Mouse (Mus musculus): ENCODE data around the gene Pkig.
A peak's percentile ranks its signal among the peaks of the same experiment; 100 is the strongest.
"Not testable (repeated sequence)": the region's sequence is repeated elsewhere in the genome, so short reads cannot be mapped to it uniquely, and the experiment has no call there.

The Pkig gene

DNA sequence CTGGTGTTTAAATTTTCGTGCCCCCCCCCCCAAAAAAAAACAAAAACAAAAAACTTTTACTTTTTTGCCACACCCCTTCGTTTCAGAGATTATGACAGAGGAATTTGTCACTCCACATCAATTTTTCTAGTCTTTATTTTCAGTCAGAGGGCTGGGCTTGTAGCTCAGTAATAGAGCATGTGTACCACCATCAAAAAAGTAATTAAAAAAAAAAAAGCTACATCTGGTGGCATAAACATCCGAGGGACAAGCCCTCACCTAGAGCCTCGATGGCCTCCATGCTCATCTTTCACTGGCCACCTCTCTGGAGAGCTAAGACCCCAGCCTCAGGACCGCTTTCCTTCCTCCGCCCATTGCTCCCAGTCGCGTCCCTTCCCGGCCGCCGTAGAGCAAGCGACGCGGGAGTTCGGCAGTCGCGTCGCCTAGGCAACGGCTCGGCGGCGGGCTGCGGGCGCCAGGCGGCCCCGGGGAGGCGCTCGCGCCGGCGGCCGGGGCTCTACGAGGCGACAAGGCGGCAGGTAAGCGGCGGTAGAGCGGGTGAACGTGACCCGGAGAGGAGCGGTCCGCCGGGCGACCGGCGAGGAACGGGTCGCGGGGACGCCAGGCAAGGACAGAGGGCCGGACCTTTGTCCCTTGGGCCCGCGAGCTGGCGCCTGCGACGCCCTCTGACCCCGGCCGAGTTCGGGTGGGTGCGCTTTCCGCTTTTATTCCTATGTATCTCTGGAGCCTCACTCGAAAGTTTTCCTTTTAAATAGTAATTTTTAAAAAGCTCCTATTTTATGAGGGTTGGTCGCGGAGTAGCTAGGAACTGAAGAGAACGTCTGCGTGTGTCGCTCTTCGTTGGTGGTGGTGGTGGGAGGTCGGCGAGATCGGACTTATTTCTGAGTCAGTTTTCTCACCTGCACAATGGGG, at the start of gene Pkig:
Gene Pkig (plus strand): TSS at position 412 of the 912 bp plus-strand sequence.
- peak; percentile 91 for DNase-seq

DNA sequence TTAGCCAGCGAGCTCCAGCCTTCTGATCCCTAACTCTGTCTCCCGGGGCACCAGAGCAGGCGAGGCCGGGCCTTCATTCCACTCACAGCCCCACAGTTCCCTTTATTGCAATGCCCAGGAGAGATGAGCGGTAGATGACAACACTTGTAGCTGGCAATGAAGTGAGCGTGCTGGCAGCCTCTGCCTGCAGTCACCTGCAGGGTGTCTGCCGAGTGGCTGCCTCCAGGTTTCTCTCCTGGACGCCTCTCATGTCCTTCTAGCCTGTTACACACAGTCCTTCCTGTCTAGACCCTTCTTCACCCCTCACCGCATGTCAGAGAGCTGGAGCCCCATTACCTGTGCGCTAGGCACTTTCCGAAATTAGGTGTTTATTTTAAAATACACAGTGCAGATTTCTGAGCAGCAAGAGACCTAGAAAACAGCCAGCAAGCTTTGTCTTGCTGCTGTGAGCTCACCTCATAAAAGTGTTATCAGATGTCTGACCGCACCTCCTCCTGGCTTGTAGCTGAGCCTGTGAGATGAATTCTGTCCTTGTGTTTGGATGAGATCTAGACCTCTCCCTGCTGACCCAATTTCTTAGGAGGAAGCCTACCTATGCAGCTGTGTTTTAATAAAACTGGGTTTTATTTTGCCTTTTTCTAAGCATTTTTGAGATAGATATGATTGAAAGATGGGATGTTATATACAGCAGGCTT, 48.8 kb upstream of the Pkig start:
- DNase-seq: no peak

DNA sequence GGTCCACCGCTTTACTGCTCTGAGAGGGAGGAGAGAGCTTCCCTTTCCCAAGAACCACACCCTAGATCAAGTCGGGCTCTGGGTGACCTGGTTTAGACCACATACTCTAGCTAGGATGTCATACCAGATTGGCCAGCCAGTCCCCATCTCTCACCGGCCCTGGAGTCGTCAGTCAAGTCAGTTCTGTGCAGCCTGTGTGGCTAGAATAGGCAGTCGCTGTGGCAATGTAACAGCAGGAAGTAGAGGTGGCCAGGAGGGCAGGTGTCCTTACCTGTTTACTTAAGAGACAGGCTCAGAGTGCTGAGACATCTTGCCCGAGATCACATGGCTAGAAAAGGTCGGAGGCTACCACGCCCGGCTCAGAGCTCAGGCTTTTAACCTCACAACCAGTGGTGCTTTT, 47.0 kb upstream of the Pkig start:
- DNase-seq: no peak

DNA sequence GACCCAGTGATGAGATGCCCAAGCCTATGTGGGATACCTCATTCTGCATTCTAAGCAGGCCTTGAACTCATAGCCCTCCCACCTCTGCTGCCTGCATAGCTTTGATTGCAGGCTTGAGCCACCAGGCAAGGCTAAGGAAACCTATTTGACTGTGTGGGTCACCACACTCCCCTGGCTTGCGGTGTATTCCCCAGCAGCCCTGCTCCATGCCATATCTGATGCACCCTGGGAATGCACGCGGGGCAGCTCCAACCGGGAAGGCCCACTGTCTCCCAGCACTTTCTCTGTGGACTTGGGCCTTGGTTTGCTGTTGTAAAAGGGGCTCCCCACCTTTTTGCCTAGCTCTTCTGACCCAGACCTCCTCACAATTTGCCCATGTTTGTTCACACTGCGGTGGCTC, 45.0 kb upstream of the Pkig start:
- no peak for DNase-seq

DNA sequence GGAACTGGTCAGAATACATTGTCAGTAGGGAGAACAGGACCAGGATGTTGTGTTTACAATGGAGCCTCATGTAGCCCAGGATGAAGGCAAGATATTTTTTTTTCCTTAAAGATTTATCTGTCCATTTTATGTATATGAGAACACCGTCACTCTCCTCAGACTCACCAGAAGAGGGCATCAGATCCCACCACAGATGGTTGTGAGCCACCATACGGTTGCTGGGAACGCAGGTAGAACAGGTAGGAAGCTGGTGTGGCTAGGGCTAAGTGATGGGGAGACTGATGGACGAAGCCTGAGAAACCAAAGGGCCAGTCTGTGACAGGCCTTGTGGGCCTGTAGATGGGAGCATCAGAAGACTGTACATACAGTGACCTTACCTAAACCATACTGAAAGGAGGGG, 44.2 kb upstream of the Pkig start:
- DNase-seq: no peak

DNA sequence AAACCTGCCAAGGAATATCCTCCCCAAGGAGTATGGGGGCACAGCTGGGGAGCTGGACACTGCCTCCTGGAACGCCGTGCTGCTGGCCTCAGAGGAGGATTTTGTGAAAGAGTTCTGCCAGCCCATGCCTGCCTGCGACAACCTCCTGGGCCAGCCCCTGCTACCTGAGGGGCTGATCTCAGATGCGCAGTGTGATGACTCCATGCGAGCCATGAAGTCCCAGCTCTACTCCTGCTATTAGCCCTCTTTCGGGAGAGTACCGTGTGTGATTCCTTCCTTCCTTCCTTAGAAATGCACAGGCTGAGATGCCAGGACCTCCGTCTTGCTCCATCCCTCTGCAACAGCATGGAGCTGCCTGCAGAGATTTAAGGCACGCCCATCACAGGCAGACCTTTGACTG, 42.8 kb upstream of the Pkig start:
- DNase-seq: no peak

DNA sequence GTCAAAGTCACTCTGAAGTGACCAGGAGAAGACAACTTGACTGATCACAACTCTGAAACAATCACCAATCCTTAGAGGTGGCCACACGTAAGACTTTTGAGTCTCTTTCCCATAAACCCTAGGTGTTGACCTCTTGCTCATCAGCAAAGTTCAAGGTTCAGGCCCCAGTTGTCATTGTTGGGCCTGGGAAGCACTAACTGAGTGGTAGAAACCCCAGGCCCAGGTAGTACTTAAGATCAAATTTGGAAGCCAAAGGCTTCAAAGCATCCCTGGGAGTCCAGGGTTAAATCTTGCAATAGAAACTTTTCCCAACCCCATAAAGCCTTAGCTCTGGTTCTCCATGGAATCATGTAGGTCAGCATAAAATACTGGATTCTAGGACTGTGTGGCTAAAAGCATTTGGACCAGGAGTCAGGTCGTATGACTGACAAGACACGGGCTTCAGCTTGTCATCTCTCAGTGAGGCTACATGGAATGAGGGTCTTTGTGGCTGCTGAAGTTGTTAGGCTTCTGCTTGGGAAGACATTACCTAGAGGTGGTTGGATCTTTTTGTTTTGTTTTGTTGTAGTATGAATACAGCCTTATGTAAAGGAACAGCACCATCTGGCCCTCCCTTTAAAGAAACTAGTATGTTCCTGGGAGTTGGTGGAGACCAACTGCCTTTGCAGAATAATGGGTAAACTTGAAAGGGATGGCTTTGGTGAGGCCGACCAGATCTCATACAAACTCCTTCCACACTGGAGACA, 42.1 kb upstream of the Pkig start:
- DNase-seq: no peak

DNA sequence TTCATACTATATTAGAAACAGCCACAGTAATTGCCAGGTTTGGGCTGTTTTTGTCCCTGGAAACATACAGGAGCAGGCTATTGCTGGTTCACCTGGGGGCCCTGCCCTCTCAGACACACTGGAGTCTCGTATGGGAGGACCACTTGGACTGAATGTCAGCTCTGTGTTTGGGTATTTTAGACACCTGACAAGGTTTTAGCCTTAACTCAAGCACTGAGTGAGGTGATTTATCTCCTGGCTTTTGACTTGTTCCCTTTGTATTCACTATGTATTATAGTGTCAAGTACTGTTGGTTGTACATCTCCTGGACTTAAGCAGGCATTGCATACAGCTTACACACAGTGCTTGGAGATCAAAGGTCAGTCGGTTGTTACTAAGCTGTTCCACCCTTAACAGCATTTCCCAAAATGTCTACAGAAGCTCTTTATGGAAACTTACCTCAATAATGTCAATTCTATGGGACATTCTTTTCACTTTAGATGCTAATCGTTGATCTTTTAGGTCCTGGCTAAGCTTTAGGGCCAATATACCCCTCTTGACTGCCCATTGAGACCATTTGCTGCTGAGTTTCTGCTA, 41.4 kb upstream of the Pkig start:
- no peak for DNase-seq

DNA sequence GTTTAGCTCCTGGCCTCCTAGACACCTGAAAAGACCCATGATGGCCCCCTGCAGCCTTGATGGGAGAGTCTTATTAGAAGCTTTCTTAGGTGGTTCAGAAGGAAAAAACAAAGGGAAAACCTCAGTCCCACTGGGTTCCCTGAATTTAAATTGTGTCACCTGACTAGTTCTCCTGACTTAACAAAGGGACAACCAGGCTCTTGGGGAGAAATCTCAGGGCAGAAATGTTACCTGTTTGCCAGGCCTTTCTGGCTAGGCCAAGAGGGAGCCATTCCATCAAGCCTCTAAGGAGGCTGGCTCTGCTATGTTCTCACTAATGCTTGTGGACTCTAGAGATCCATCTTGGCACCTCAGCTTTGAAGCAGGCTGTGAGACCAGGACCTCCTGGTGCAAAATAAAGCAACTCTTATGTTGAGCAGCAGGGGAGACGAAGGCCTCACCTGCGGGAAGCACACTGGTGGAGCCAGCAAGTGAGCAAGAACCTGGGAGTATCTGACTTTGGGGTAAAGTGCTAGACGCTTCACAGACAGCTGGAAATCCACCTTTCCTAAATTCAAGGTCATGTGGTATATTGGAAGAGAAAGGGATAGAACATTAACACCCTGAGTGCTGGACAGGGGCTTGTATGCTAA, 40.8 kb upstream of the Pkig start:
- DNase-seq: no peak

DNA sequence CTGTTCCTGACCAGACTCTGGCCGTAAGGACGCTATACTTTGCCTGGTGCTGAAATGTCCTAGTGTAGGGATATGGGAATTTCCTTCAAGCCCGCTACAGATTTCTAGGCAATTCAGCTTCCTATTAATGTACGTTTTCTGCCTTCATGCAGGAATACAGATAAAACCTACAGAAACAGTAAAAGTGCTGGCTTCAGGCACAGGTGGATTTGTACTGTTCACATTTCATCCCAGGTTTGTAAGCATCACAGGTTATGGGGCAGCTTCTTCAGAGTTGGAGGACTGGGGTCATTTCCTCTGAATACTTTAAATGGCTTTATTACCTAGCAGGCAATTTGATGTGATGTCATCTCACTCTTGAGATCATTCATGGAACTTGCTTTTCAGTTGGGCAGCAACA, 40.3 kb upstream of the Pkig start:
- no peak for DNase-seq

DNA sequence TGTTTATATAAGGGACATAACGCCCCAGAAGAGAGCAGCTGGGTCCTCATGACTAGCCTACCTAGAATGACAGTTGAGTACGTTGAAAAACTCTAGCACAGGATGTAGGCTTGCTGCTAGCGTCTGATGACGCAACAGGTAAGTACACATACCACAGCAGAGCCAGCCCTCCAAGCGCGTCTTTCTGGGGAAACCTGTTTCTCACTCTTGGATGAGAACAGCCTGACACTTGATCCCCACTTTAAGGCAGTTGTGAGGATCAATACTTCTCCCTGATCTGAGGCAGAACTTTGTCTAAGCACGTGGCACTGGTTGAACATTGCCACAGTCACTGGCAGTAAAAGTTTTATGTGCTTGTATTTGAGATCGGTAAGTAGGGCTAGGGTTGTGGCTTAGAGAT, 37.7 kb upstream of the Pkig start:
- no peak for DNase-seq

DNA sequence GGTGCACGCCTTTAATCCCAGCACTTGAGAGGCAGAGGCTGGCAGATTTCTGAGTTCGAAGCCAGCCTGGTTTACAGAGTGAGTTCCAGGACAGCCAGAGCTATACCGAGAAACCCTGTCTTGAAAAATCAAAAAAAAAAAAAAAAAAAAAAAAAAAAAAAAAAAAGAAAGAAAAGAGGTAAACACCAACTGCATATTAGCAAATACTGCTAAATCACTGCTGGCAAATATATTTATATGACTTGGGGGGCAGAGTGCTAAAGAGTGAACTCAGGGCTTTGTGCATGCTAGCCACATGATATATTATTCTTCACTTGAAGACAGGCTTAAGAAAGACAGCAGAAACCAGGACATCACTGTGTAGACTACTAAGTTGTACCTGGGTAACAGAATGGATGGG, 36.8 kb upstream of the Pkig start:
- DNase-seq: not testable (repeated sequence)

DNA sequence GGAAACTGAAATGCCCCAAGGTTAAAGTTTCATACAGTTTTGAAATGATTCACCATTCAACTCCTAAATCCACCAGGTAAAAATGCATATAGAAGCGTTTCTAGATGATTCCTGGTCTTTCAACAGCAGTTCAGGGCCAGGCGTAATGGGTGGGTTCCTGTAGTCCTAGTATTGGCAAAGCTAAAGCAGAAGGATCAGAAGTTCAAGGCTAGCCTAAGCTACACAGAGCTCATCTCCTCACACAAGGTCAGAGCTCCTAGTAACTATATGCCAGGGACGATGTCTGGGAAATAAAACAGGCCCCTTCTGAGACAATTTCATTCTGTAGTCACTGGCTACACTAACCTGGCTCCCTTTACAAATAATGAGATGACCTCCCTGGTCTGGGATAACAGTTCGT, 27.0 kb upstream of the Pkig start:
- DNase-seq: no peak

DNA sequence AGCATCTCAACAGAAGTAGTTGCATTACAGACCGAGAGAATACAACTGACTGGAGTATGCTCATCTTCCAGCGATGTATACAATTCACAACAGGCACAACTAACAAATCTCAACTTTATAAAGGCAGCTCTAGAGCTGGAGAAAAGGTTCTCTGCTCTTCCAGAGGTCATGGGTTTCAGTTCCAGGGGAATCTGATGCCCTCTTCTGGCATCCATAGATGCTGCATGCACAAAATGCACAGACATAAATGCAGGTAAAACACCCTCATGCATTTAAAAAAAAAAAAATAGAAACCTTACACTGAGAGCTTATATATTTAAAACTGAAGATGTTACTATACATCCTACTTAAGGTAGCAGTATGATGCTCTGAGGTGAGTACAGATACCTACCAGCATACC, 26.5 kb upstream of the Pkig start:
- DNase-seq: no peak

DNA sequence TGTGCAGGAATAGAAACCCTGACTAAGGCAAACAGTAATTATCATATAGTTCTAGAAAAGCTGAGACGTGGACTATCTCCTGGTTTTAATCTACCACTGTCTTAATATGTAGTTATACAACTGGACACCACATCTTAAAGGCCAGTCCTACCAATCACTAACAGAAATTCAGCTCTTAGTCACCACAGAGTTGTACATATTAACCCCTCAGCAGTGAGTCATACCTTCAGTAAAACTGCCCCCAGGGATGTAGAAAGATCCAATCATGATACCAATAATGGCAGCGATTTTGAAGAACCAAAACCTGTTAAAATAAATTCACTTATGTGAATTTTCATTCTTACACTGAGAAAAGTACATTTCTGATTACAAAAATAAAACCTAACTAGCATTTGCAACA, 24.0 kb upstream of the Pkig start:
- DNase-seq: no peak

DNA sequence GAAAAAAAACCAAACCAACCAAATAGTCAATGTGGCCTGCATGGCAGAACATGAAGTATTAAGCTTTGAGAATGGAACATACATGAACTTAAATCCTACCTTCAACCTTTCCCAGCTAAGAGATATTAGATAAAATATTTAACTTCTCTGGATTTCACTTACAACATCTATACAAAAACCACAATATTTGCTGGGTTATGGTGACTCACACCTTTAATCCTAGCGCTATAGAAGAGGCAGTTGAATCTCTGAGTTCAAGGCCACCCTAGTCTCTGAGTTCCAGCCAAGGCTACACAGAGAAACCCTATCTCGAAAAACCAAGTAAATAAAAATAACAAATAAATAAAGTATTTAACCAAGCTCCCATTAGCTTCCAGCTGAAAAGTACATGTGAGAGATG, 22.1 kb upstream of the Pkig start:
- DNase-seq: no peak

DNA sequence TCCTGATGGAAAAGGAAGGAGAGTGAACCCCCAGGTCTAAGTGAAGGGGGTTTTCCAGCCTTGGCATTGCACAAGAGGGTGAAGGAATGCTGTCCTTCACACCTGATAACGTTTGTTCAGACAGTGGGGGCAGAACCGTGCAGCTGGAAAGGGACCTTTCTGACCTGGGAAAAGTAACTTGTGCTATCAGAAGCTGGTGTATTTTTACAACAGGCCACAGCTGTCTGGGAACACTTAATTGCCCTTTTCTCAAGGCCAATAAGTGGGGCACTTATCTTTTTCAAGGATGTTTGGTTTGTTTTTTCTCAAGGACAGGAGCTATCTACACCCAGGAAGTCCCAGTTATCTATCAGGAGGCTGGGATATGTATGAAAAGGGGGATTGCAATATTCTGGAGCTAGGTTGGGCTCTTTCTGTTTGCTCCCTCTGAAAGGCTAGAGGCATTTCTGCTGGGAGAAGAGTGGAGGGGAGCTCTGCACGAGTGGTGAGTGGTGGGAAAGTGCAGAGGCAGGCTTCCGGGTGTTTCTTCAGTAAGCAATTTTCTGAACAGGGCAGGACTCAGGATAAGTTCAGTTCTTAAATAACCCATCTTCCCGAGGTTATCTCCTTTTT, 20.4 kb upstream of the Pkig start:
- DNase-seq: no peak

DNA sequence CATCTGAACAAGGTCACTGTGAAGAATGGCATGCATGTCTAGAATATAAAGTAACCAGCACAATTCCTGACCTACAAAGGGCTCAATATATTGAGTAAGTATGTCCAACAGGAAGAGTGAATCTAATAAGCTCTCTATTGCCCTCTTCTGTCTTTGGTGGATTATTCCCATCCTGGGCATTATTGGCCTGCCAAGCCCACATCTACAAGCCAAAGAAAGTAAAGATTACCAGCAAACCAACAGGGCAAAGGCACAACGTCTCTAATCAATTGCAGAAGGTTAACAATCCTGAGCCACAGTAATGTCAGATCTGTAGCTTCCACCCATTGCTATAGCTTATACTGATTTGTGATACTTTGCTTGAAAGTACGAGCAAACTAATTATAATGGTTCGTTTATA, 17.7 kb upstream of the Pkig start:
- DNase-seq: no peak

DNA sequence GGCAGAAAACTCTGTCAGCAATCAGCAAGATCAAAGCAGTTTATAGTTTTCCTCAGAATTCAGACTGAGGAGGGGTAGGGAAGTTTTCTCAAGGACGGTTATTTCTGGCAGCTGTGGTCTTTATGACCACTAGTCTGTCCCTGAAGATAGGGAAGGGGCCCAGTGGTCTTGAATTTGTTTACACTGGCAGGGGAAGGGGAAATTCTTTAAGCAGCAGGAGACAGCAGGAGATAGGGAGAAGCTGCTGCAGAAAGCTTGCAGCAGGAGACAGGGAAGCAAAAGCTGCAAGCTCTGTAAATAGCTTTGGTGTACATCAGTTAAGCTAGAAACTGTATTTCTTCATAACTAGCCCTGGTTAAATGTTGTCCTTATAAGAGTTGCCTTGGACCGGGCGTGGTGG, 16.5 kb upstream of the Pkig start:
- DNase-seq: peak; percentile 48

DNA sequence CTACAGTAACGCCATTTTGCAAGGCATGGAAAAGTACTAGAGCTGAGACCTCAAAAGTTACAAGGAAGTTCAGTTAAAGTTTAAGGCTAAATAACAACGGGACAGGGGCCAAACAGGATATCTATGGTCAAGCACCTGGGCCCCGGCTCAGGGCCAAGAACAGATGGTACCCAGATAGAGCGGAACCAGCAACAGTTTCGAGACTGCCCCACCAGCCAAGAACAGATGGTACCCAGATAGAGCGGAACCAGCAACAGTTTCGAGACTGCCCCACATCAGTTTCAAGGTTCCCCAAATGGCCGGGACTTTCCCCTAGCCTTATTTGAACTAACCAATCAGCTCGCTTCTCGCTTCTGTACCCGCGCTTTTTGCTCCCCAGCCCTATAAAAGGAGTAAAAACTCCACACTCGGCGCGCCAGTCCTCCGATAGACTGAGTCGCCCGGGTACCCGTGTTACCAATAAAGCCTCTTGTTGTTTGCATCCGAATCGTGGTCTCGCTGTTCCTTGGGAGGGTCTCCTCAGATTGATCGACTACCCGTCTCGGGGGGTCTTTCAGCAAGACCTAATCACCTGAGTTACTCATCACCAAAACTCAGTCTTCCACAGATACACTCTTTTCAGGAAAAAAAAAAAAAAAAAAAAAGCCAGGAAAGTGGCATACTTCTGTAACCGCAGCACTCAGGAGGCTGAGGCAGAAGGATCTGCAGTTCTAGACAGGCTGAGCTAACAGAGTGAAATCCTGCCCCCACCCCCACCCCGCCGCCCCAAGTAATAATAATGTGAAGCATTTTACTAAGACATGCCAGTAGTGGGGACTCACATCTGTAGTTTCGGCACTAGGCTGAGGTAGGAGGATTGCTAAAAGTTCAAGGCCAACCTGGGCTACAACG, 15.3 kb upstream of the Pkig start:
- DNase-seq: peak; percentile 71

DNA sequence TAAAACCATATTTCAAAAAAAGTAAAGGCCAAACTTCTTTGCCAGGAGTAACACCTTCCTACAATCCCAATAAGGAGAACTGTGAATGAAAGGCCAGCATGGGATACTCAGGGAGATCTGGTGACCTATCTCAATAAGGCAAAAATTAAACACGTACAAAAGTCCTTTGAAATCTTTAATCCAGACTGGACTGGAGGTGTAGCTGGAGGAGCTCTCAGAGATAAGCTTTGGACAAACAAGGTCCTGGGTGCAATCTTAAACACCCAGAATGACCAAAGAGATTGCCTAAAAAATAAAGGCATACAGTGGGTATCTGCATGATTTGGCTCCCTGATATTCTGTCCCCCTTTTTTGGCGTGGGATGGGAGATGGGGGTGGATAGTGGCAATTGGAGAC, 14.6 kb upstream of the Pkig start:
- no peak for DNase-seq

Data from kidney, postnatal 14 days (tissue).